Mouse (Mus musculus): ENCODE data around the gene Sirt1. TPM values are rescaled to one million over a fixed set of nuclear protein-coding genes. Genes with fewer than 3 reads are reported as not detected.
A peak's percentile ranks its signal among the peaks of the same experiment; 100 is the strongest.
"Not testable (repeated sequence)": the region's sequence is repeated elsewhere in the genome, so short reads cannot be mapped to it uniquely, and the experiment has no call there.

Gene Sirt1
- total RNA-seq, 2 experiments from 2014 or later = 13.2 to 14.3 TPM

DNA sequence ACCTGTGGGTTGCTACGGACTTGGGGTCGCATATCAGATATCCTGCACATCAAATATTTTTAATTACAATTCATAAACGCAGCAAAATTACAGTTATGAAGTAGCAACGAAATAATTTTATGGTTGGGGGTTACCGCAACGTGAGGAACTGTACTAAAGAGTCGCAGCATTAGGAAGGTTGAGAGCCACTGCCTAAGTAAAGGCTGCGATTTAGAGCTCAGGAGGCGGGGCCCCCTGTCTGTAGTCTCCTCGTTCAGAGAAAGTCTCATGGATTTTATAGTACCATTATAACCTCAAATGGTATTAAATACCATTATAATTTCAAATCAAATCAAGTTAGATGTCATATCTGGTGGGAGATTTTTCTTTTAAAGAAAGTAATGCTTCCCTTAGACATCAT, 5.5 kb upstream of the Sirt1 start:
- DNase-seq = no peak

GRCm38 (mm10) chr10:63386444-63386843, 4.9 kb upstream of the Sirt1 start:
- DNase-seq = peak; percentile 88

DNA sequence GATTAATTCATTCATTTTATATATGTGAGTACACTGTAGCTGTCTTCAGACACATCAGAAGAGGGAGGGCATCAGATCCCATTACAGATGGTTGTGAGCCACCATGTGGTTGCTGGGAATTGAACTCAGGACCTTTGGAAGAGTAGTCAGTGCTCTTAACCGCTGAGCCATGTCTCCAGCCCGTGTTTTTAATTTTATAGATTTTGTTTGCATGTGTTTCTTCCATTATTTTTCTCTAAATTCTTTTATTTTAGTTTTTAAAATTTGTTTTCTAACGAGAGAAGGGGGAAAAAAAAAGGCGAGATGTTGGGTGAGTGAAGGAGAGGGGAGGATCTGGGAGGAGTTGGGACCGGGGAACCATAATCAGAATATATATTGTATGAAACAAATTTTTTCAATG, 4.4 kb upstream of the Sirt1 start:
- not testable (repeated sequence) for DNase-seq

- DNase-seq = peak; percentile 82
These were observed 1.1 kb upstream of the Sirt1 start, which contains the start of gene Dnajc12 for GRCm38 (mm10) chr10:63382372-63383279. Gene Dnajc12 (plus strand): TSS chr10:63382443.

- DNase-seq = no peak
These were observed 2.4 kb downstream of the Sirt1 start for GRCm38 (mm10) chr10:63378948-63379680.

GRCm38 (mm10) chr10:63377468-63377867, 4.0 kb downstream of the Sirt1 start:
- DNase-seq = peak; percentile 78

DNA sequence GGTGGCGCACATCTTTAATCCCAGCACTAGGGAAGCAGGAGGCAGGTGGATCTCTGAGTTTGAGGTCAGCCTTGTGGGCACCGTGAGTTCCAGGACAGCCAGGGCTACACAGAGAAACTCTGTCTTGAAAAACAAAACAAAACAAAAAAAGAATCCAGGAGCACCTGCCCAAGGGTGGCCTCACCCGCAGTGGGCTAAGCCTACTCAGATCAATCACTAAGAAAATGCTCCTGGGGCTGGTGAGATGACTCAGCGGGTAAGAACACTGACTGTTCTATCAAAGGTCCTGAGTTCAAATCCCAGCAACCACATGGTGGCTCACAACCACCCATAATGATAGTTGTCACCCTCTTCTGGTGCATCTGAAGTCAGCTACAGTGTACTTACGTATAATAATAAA, 5.2 kb downstream of the Sirt1 start:
- no peak for DNase-seq

- DNase-seq = no peak
These were observed 13.5 kb downstream of the Sirt1 start for GRCm38 (mm10) chr10:63368041-63368440.

DNA sequence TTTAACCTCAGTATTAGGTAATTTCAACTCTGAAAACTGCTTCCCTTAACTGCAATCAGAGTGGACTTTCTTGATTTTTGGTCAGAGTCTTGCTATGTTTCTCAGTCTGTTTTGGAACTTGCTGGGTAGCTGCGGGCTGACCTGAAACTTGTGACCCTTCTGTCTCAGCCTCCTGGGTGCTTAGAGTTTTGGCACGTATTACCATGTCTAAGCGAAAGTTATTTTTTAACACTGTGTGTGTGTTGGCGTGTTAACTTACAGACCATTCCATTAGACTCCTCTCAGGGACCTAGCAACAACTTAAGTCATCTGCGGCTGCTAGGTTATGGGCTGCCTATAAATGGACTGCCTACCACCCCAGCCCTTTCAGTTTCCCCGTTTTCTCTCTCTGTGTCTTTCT, 14.1 kb downstream of the Sirt1 start:
- DNase-seq = no peak

DNA sequence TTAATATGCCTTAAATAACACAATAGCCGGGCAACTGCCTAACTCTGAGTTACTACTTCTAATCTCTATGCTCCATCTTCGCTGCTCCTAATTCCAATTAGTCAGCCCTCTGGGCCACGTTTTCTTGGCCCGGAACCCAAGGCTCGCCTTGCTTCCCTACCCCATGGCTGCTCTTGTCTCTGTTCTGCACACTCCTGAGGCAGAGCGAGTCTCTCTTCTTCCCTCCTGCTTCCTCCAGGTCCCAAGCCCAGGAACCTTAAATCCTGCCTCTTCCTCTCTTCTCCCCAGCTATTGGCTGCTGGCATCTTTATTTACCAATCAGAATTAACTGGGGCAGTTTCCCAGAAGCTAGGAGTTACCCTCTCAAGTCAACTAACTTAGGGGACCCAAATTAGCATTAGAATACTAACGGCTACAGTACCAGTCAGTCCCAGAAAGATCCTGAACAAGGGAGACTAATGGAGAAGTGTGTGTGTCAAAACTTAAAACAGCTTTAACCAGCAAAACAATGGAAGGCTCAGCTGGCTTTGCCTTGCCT, 15.5 kb downstream of the Sirt1 start:
- no peak for DNase-seq

DNA sequence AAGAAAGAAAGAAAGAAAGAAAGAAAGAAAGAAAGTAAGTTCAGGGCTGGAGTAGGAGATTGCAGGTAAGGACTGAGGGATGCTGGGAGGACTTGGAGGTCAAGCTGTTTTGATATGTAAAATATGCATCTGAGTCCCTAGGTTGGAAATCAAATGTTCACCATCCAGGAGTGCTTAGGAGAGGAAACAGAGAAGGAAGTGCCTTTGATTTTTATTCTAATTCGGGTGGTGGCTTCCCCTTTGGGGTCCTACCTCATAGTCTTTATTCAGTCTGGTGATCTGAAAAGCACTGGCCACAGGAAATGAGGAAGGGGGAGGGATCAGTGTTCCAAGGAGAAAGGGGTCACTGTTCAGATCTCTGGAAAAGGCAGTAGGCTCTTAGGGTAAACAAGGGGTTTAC, 21.0 kb downstream of the Sirt1 start:
- DNase-seq = no peak

GRCm38 (mm10) chr10:63352111-63352510, 29.4 kb downstream of the Sirt1 start:
- no peak for DNase-seq

DNA sequence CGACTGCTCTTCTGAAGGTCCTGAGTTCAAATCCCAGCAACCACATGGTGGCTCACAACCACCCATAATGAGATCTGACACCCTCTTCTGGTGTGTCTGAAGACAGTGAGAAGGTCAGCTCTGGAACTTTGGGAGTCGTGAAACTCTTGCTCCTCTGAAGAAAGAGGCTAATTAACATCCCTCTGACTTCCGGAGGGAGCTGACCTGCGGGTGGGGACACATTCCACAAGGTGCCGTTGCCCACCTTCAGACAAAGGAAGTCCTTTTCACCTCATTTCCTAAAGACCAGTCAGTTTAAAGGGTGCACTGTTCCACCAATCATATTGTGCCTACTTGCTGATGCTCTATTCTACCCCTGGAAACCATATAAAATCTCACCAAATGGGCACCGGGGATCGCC, 30.4 kb downstream of the Sirt1 start:
- DNase-seq = not testable (repeated sequence)

GRCm38 (mm10) chr10:63350666-63351065, 30.8 kb downstream of the Sirt1 start:
- DNase-seq = no peak

DNA sequence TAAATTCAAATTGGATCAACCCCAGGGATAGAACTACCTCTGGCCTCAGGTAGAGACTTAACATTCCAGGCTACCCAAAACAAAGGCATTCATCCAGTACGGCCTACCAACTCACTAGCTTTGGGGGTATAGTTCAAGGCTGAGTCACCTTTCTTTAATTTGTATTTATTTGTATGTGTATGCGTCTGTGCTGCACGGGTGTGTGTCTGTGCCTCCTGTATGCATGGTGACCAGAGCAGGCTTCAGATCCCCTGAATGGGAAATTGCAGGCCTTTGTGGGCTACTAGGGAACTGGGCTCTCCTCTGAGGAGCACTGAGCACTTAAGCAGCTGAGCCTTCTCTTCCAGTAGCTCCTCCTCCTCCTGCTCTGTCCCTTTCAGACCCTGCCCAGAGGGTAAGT, 33.2 kb downstream of the Sirt1 start:
- DNase-seq = no peak

- DNase-seq = no peak
These were observed 36.8 kb downstream of the Sirt1 start for GRCm38 (mm10) chr10:63344751-63345150.

DNA sequence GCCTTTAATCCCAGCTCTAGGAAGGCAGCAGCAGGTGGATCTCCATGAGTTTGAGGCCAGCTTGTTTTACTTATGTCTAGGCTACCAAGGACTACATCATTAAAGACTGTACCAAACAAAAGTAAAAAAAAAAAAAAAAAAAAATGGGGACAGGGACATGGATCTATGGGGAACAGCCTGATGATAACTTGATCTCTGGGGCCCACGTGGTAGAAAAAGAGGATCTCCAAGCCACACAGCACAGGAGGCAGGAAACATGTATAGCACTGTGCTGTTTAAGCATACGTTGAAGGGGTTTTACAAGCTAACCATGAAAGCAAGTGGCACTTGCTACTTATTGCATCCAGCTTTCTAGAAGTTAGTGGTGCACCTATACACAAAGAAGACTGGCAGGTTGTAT, 40.2 kb downstream of the Sirt1 start:
- no peak for DNase-seq

- DNase-seq = peak; percentile 93
These were observed 42.4 kb downstream of the Sirt1 start for GRCm38 (mm10) chr10:63338914-63339643.

DNA sequence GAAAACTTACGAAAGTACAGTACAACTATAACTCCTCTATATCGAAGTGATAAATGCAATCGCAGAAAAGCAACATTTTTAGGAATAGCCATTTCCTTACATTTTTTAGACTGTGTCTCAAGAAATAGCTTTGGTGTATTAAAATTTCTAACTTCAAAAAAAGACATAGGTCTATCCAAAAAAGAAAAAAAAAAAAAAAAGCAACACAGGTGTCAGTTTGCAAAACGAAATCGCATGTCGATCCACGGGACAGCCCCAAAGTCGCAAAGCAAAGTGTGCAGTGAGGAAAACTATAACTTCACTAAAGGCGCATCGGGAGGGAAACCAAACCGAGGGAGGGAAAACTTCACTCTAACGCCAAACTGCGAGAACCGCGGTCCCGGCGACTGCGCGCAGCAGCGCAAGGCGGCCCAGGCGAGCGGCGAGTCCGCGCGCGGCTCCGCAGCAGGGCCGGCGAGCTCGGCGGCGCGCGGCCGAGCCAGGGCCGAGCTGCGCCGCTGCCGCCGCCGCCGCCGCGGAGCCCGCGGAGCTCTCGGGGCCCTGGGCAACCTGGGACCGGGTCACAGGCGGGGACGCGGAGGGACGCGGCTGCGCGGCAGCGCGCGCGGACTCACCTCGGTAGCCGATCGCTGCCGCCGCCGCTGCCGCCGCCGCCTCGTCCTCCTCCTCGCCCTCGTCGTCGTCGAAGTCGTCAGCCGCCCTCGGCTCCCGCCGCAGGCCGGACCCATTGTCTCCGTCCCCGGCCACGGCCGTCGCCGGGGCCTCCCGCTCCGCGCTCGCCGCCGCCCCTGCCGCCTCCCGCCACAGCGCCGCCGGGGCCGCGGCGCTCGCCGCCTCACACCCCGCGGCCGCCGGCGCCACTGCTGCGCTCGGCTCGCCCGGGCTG, 43.3 kb downstream of the Sirt1 start:
- DNase-seq = peak; percentile 70

DNA sequence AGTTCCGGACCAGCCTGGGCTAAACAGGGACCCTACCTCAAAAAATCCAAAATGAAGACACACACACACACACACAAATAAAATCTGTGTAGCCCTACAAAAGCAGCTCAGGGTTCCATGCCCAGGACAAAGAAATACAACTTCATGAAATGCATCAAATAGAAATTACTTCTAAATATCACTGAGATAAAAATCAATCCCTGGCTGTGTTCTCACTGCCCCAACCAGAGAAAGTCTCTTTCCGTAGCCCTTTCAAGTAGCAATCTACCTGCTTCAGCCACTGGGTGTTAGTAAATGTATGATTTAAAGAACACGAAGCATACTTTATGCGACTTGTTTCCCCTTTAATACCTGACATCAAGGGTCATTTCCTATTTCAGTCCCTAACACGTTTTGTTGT, 44.2 kb downstream of the Sirt1 start:
- DNase-seq = no peak

DNA sequence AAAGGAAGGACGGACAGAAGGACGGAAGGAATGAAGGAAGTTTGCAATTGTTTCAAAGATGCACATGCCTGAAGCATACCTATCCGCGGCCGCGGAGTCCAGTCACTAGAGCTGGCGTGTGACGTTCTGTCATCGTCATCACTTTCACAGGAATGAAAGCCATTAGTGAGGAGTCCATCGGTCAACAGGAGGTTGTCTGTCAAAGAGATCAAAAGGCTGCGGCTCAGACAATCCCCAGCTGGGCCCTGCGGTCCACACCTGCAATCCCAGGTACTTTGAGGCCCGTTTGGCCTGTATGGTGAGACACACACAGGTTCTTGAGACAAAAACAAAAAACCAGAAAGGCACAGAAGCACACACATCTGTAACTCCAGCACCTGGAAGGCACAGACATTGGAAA, 44.6 kb downstream of the Sirt1 start:
- DNase-seq = no peak

DNA sequence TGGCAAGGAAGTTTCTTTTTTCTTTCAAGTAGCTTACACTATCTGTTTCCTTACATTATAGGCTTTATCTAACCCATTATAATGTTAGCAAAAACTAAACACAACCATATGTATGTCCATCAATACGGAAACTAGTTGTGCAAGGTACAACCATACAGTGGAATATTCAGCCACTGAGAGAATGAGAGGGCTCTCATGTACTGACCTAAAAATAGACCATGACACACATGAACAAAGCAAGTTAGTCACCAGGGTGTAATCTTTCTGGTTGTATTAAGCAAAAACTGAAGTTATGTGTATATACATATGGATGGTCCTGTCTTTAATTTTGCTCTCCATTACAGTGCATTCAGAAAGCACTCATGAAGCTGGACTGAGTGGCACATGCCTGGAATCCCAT, 54.4 kb downstream of the Sirt1 start:
- no peak for DNase-seq

Measured in heart, postnatal 4 days (tissue).